Mouse (Mus musculus) intestine, postnatal 0 days (tissue): ENCODE data around the gene Atxn1. TPM values are rescaled to one million over a fixed set of nuclear protein-coding genes. Genes with fewer than 3 reads are reported as not detected.

Source experiments
- ATAC-seq: fragments of 200-750 bp; cut with Nextera tagmentation; 2 replicates; pipeline ENCODE4 v1.8.0; 2017; ENCODE audit warnings: mild to moderate bottlenecking, moderate TSS enrichment, moderate library complexity
- H3K27ac ChIP-seq: fragments of 300-500 bp; sonication (generic); 2 replicates; pipeline ENCODE4 v1.5.1; 2014; ENCODE audit warnings: mild to moderate bottlenecking, low read depth, low read length, moderate library complexity
- H3K27me3 ChIP-seq: fragments of 300-500 bp; sonication (generic); replicated peaks from 2 replicates; pipeline ENCODE4 v1.6.1; 2014; ENCODE audit warnings: low read length, mixed read lengths; ENCODE audit not compliant: control insufficient read depth, insufficient read depth
- H3K36me3 ChIP-seq: fragments of 300-500 bp; sonication (generic); 2 replicates; pipeline ENCODE4 v1.6.1; 2014; ENCODE audit warnings: mild to moderate bottlenecking, moderate library complexity; ENCODE audit not compliant: control insufficient read depth, insufficient read depth
- H3K4me1 ChIP-seq: fragments of 300-500 bp; sonication (generic); replicated peaks from 2 replicates; pipeline ENCODE4 v1.6.1; 2014; ENCODE audit warnings: antibody characterized with exemption, low read length, mixed read lengths; ENCODE audit not compliant: control insufficient read depth, insufficient read depth
- H3K4me2 ChIP-seq: fragments of 300-500 bp; sonication (generic); replicated peaks from 2 replicates; pipeline ENCODE4 v1.6.1; 2014; ENCODE audit warnings: low read depth, mild to moderate bottlenecking, moderate library complexity
- H3K4me3 ChIP-seq: fragments of 300-500 bp; sonication (generic); 2 replicates; pipeline ENCODE4 v1.5.1; 2014; ENCODE audit warnings: low read depth, low read length
- H3K9ac ChIP-seq: fragments of 300-500 bp; sonication (generic); 2 replicates; pipeline ENCODE4 v1.6.1; 2014; ENCODE audit warnings: mild to moderate bottlenecking, low read depth, low read length
- H3K9me3 ChIP-seq: fragments of 300-500 bp; sonication (generic); 2 replicates; pipeline ENCODE4 v1.6.1; 2016; ENCODE audit warnings: mixed run types; ENCODE audit not compliant: control insufficient read depth
- CTCF ChIP-seq: sonication (generic); IDR thresholded peaks from 2 replicates; pipeline ENCODE4 v1.5.1; 2016; ENCODE audit warnings: low read depth, mild to moderate bottlenecking, control low read depth, antibody characterized with exemption, moderate library complexity
- WGBS: fragments of 180-500 bp; shearing (Covaris S2); extraction: QIAGEN DNeasy Blood & Tissue Kit; methylation state at CpG from one replicate; pipeline ENCODE4 v1.1.7; 2014; 5-methylcytosine and 5-hydroxymethylcytosine counted together
- polyA plus RNA-seq: library from polyadenylated mRNA; unstranded; fragments of >200 nt; fragmentation: Nextera tagmentation; extraction: Ambion mirVana; gene quantifications from 2 replicates; pipeline ENCODE4 v1.2.1, GENCODE M21; 2015

Gene Atxn1
- polyA plus RNA-seq, 1 experiment from 2014 or later = 6.1 TPM

DNA sequence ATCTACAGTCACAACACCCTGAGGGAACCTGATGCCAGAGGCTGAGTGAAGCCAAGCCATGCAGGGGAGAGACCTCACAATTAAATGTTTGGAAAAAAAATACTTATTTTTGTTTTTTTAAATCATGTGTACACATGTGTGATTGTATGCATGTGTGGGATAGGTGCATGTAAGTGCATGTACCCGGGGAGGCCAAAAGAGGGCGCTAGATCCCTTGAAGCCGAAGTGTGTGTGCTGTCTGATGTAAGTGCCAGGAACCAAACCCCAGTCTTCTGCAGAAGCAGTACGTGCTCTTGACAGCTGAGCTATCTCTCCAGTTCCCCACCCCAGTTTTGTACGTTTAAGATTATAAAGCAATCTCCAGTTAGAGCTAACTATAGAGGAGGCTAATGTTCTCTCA, 186.1 kb downstream of the Atxn1 start:
- H3K4me3 ChIP-seq = no peak overlapping the region
- no peaks in the 10 kb centered on the region for H3K36me3 ChIP-seq
- WGBS = 83% methylated on average over 5 of the region's 5 CpGs
- TF ChIP-seq CTCF = peak; percentile 50
- ATAC-seq = no peak
- no peaks in the 10 kb centered on the region; the same call in 1 of the 2 replicates for H3K4me1 ChIP-seq
- H3K9me3 ChIP-seq = no peaks in the 10 kb centered on the region
- no peaks in the 10 kb centered on the region for H3K27me3 ChIP-seq
- H3K4me2 ChIP-seq = no peak overlapping the region
- H3K9ac ChIP-seq = no peak overlapping the region
- H3K27ac ChIP-seq = no peak overlapping the region

DNA sequence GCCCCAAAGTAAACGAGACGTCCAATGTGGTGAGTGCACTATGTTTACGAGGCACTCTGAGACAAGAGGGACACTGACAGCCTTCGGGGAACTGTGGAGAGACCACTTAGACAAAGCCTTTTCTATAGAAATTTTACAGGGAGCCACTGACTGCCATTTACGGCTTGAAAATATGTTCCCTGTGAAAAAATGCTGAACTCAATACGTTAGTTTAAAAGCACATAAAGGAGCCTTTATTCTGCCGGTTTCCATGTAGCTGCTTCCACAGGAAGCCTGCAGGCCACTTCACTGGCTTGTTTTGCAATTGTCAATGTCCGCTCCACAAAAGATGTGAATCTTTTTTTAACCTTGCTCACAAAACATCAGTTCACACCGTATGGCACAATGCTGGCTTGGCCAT, 186.6 kb downstream of the Atxn1 start:
- Histone ChIP-seq H3K9ac (no peak overlapping the region), H3K27ac (no peak overlapping the region), H3K9me3 (no peaks in the 10 kb centered on the region), H3K27me3 (no peaks in the 10 kb centered on the region), H3K4me3 (no peak overlapping the region), H3K4me2 (no peak overlapping the region), H3K4me1 (no peaks in the 10 kb centered on the region; the same call in 1 of the 2 replicates), H3K36me3 (no peaks in the 10 kb centered on the region)
- 37% methylated on average over 9 of the region's 9 CpGs for WGBS
- no peak for ATAC-seq
- TF ChIP-seq CTCF = no peak

- Histone ChIP-seq H3K9me3 (no peaks in the 10 kb centered on the region), H3K4me1 (no peaks in the 10 kb centered on the region; the same call in 1 of the 2 replicates), H3K4me2 (no peak overlapping the region), H3K27ac (no peak overlapping the region), H3K36me3 (no peaks in the 10 kb centered on the region; the same call in 1 of the 2 replicates), H3K4me3 (no peak overlapping the region), H3K9ac (no peak overlapping the region), H3K27me3 (no peaks in the 10 kb centered on the region)
- TF ChIP-seq CTCF = no peak
- WGBS = 81% methylated on average over 1 of the region's 1 CpGs
- ATAC-seq = no peak
Observed at GRCm38 (mm10) chr13:45775516-45775915, 189.3 kb downstream of the Atxn1 start.

- H3K27ac ChIP-seq = no peak overlapping the region
- 80% methylated on average over 21 of the region's 21 CpGs for WGBS
- no peaks in the 10 kb centered on the region for H3K27me3 ChIP-seq
- no peak for ATAC-seq
- H3K9ac ChIP-seq = no peak overlapping the region
- H3K9me3 ChIP-seq = no peaks in the 10 kb centered on the region
- no peak overlapping the region for H3K4me2 ChIP-seq
- no peaks in the 10 kb centered on the region; the same call in 1 of the 2 replicates for H3K4me1 ChIP-seq
- H3K36me3 ChIP-seq = peaks cover 4% of the 10 kb centered on the region; the same call in 1 of the 2 replicates
- no peak overlapping the region for H3K4me3 ChIP-seq
- TF ChIP-seq CTCF = no peak
Observed at GRCm38 (mm10) chr13:45773381-45774168, 191.2 kb downstream of the Atxn1 start.

GRCm38 (mm10) chr13:45769757-45770156, 195.1 kb downstream of the Atxn1 start:
- no peaks in the 10 kb centered on the region for H3K9me3 ChIP-seq
- no peak for TF ChIP-seq CTCF
- WGBS = 91% methylated on average over 11 of the region's 11 CpGs
- no peak overlapping the region for H3K27ac ChIP-seq
- no peak overlapping the region for H3K9ac ChIP-seq
- no peak for ATAC-seq
- H3K4me1 ChIP-seq = no peaks in the 10 kb centered on the region
- H3K27me3 ChIP-seq = no peaks in the 10 kb centered on the region
- H3K36me3 ChIP-seq = peaks cover 4% of the 10 kb centered on the region
- H3K4me3 ChIP-seq = no peak overlapping the region
- H3K4me2 ChIP-seq = no peak overlapping the region

DNA sequence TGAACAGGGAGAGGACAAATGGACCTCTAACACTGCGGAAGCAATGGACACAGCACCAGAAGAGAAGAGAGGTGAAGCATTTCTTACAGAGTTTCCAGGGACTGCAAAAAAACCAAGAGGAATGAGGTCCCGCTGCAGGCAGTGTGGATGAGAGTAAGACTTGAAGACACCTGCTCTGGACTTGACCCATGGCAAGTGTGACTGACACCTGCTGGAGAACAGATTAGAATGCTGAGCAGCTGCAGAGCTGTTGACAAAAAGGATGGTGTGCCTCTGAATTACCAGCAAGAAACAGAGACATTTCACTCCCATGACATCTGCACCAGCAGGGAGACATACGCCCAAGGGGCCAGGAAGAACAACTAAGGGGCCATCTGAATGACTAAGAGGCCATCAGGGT, 196.6 kb downstream of the Atxn1 start:
- H3K4me1 ChIP-seq = no peaks in the 10 kb centered on the region
- H3K27ac ChIP-seq = no peak overlapping the region
- H3K27me3 ChIP-seq = no peaks in the 10 kb centered on the region
- no peak overlapping the region for H3K9ac ChIP-seq
- WGBS = 86% methylated on average over 3 of the region's 3 CpGs
- no peaks in the 10 kb centered on the region for H3K9me3 ChIP-seq
- no peak for ATAC-seq
- no peak overlapping the region for H3K4me2 ChIP-seq
- H3K4me3 ChIP-seq = no peak overlapping the region
- TF ChIP-seq CTCF = 0 out of 2 replicates have a peak, but pooled peaks have one; percentile 13
- H3K36me3 ChIP-seq = peaks cover 4% of the 10 kb centered on the region
